8 mouse cellular contexts compared by ENCODE assay signal in genomic region chr9:53402291-53402711, GRCm38 (mm10). TPM values are rescaled to one million over a fixed set of nuclear protein-coding genes. Genes with fewer than 3 reads are reported as not detected.
DNase-seq lines count a peak whose midpoint lies in the region; ATAC-seq lines count a peak whose summit lies in the region.

4930550C14Rik (plus strand) TSS chr9:53402325.

- H3K9me3 ChIP-seq in forebrain, embryonic 14.5 days (replicated peaks; ENCODE audit: control insufficient read depth, low read length) = no peaks in the 10 kb centered on the region
- no peaks in the 10 kb centered on the region for H3K9me3 ChIP-seq in hindbrain, embryonic 13.5 days
- no peaks in the 10 kb centered on the region for H3K9me3 ChIP-seq in limb, embryonic 13.5 days
- H3K9me3 ChIP-seq in midbrain, embryonic 16.5 days (replicated peaks; ENCODE audit: control insufficient read depth, low read length, poor library complexity, severe bottlenecking) = no peaks in the 10 kb centered on the region

- intact Hi-C loops in left cerebral cortex, postnatal 25 days (cut with DNase I) = no loop called here

- H3K27me3 ChIP-seq in forebrain, embryonic 14.5 days (replicated peaks; ENCODE audit: control insufficient read depth, insufficient read depth, low read length) = no peaks in the 10 kb centered on the region
- H3K27me3 ChIP-seq in hindbrain, embryonic 13.5 days = no peaks in the 10 kb centered on the region
- H3K27me3 ChIP-seq in limb, embryonic 13.5 days = no peaks in the 10 kb centered on the region
- H3K27me3 ChIP-seq in midbrain, embryonic 16.5 days (ENCODE audit: control insufficient read depth, insufficient read depth, low read depth, low read length) = no peaks in the 10 kb centered on the region

- H3K4me1 ChIP-seq in forebrain, embryonic 14.5 days (ENCODE audit: control insufficient read depth, insufficient read depth, low read length) = peaks cover 5% of the 10 kb centered on the region; the same call in 1 of the 2 replicates
- peaks cover 30% of the 10 kb centered on the region for H3K4me1 ChIP-seq in hindbrain, embryonic 13.5 days (replicated peaks)
- H3K4me1 ChIP-seq in limb, embryonic 13.5 days = peaks cover 30% of the 10 kb centered on the region
- H3K4me1 ChIP-seq in midbrain, embryonic 16.5 days (ENCODE audit: control insufficient read depth, insufficient read depth, low read length) = peaks cover 9% of the 10 kb centered on the region

- no peaks in the 10 kb centered on the region for H3K36me3 ChIP-seq in forebrain, embryonic 14.5 days (ENCODE audit: control insufficient read depth, insufficient read depth, low read length)
- no peaks in the 10 kb centered on the region for H3K36me3 ChIP-seq in hindbrain, embryonic 13.5 days
- 0 out of 2 replicates have a peak, but pooled peaks cover 6% of the 10 kb centered on the region for H3K36me3 ChIP-seq in limb, embryonic 13.5 days
- no peaks in the 10 kb centered on the region for H3K36me3 ChIP-seq in midbrain, embryonic 16.5 days (ENCODE audit: control insufficient read depth, insufficient read depth, low read length)

- WGBS in forebrain, embryonic 14.5 days = 18% methylated on average over 11 of the region's 11 CpGs
- WGBS in hindbrain, embryonic 13.5 days = 22% methylated on average over 11 of the region's 11 CpGs
- WGBS in limb, embryonic 13.5 days = 9% methylated on average over 11 of the region's 11 CpGs
- 25% methylated on average over 11 of the region's 11 CpGs for WGBS in midbrain, embryonic 16.5 days

- H3K27ac ChIP-seq in forebrain, embryonic 14.5 days (ENCODE audit: low read depth, low read length) = no peak within 1 kb of the TSS
- peak within 1 kb of the TSS; percentile 62; the same call in 1 of the 2 replicates for H3K27ac ChIP-seq in hindbrain, embryonic 13.5 days
- peak within 1 kb of the TSS; percentile 74; the same call in 1 of the 2 replicates for H3K27ac ChIP-seq in limb, embryonic 13.5 days
- no peak within 1 kb of the TSS for H3K27ac ChIP-seq in midbrain, embryonic 16.5 days (ENCODE audit: low read length)

- H3K4me2 ChIP-seq in forebrain, embryonic 14.5 days (ENCODE audit: low read length) = peak within 1 kb of the TSS; percentile 33
- peak within 1 kb of the TSS; percentile 40 for H3K4me2 ChIP-seq in hindbrain, embryonic 13.5 days
- H3K4me2 ChIP-seq in limb, embryonic 13.5 days (replicated peaks) = peak within 1 kb of the TSS; percentile 58
- peak within 1 kb of the TSS; percentile 18; the same call in 1 of the 2 replicates for H3K4me2 ChIP-seq in midbrain, embryonic 16.5 days (ENCODE audit: low read length)

- ATAC-seq in forebrain, embryonic 14.5 days = no peak
- no peak for ATAC-seq in hindbrain, embryonic 13.5 days (ENCODE audit: low FRiP score)
- ATAC-seq in limb, embryonic 13.5 days (ENCODE audit: low FRiP score, low read depth) = 0 out of 2 replicates have a peak, but pooled peaks have one; percentile 12
- no peak for ATAC-seq in midbrain, embryonic 16.5 days

- peak within 1 kb of the TSS; percentile 25; the same call in 1 of the 2 replicates for H3K9ac ChIP-seq in forebrain, embryonic 14.5 days (ENCODE audit: low read length)
- H3K9ac ChIP-seq in hindbrain, embryonic 13.5 days = no peak within 1 kb of the TSS
- H3K9ac ChIP-seq in limb, embryonic 13.5 days = peak within 1 kb of the TSS; percentile 48; the same call in 1 of the 2 replicates
- no peak within 1 kb of the TSS; the same call in 1 of the 2 replicates for H3K9ac ChIP-seq in midbrain, embryonic 16.5 days (ENCODE audit: low read depth, low read length)

- DNase-seq in left cerebral cortex, postnatal 25 days (ENCODE audit: low spot score in 2 of 2) = peak; percentile 24 to 31
- DNase-seq in left cerebral cortex, adult 8-10 months (ENCODE audit: low spot score in 2 of 2) = no peak
- DNase-seq in forebrain, embryonic 14.5 days (ENCODE audit: low spot score) = peak; percentile 60
- no peak for DNase-seq in spleen, postnatal 14 days (ENCODE audit: low spot score in 2 of 2)
- no peak for DNase-seq in urinary bladder, adult 18-20 months (ENCODE audit: low spot score in 2 of 2)

- H3K4me3 ChIP-seq in forebrain, embryonic 14.5 days (ENCODE audit: low read depth, low read length) = no peak within 1 kb of the TSS
- H3K4me3 ChIP-seq in hindbrain, embryonic 13.5 days = no peak within 1 kb of the TSS
- H3K4me3 ChIP-seq in limb, embryonic 13.5 days = peak within 1 kb of the TSS; percentile 14; the same call in 1 of the 2 replicates
- no peak within 1 kb of the TSS for H3K4me3 ChIP-seq in midbrain, embryonic 16.5 days (ENCODE audit: low read depth, low read length)

RNA-seq across cellular contexts. Expression of gene 4930550C14Rik, which starts in this region (rescaled TPM):
- total RNA-seq in left cerebral cortex, postnatal 25 days (2021) = under 1 TPM; 0.32 to 0.57 TPM
- 1 to 10 TPM in 2 of 4 experiments, under 1 TPM in 2; 0.50 to 1.6 (median 1.0) TPM for total RNA-seq in left cerebral cortex, adult 8-10 months (2022)
- 0.17 and 0.57 TPM in 2 replicates for polyA plus RNA-seq in forebrain, embryonic 14.5 days (2014; fragmentation: Nextera tagmentation; extraction: Ambion mirVana)
- polyA plus RNA-seq in hindbrain, embryonic 13.5 days (2015; fragmentation: Nextera tagmentation; extraction: Ambion mirVana) = 0.43 and 0.45 TPM in 2 replicates
- 0.74 and 0.94 TPM in 2 replicates for polyA plus RNA-seq in limb, embryonic 13.5 days (2015; fragmentation: Nextera tagmentation; extraction: Ambion mirVana)
- 0.27 and 0.28 TPM in 2 replicates for polyA plus RNA-seq in midbrain, embryonic 16.5 days (2015; fragmentation: Nextera tagmentation; extraction: Ambion mirVana)

Comparison
In these comparisons a context has a peak if more than half of its experiments do, and no peak if none do; other contexts are left out.
1. Peak in DNase-seq in left cerebral cortex, postnatal 25 days; RNA of the gene not detected or under 1 TPM.
2. Peak in DNase-seq, H3K9ac ChIP-seq and H3K4me2 ChIP-seq in forebrain, embryonic 14.5 days; RNA of the gene not detected or under 1 TPM.
3. Peak in ATAC-seq, H3K4me3 ChIP-seq, H3K27ac ChIP-seq, H3K9ac ChIP-seq and H3K4me2 ChIP-seq in limb, embryonic 13.5 days; RNA of the gene not detected or under 1 TPM.